Mouse (Mus musculus) adrenal gland, postnatal 10 days (tissue): Measurements from ENCODE around the gene Flg. TPM values are rescaled to one million over a fixed set of nuclear protein-coding genes. Genes with fewer than 3 reads are reported as not detected.

Source experiments
- DNase-seq: peaks from one replicate; pipeline ENCODE4 v3.0.0; 2021; ENCODE audit warnings: mixed read lengths
- long read RNA-seq, 2 experiments: library from polyadenylated mRNA; stranded (forward); transcript quantifications; one replicate each; pipeline ENCODE4 v2.0.0; 2021
- total RNA-seq, 2 experiments: library from RNA; stranded (reverse); gene quantifications; 2 replicates each; pipeline ENCODE4 v1.2.3; 2021

Gene Flg
- not detected for total RNA-seq
- long read RNA-seq, experiment 1, result 0 reads
- long read RNA-seq, experiment 2, result 0 reads

GRCm38 (mm10) chr3:93273223-93273622 lies at the start of gene Flg:
Flg (plus strand) TSS chr3:93273523.
- DNase-seq, result no peak

- no peak for DNase-seq
Observed at GRCm38 (mm10) chr3:93297542-93297941, 24.2 kb downstream of the Flg start.

GRCm38 (mm10) chr3:93299832-93300231 lies 26.5 kb downstream of the Flg start:
- no peak for DNase-seq

- DNase-seq, result no peak
Observed at GRCm38 (mm10) chr3:93301896-93302295, 28.6 kb downstream of the Flg start.

- DNase-seq, result no peak
Observed at GRCm38 (mm10) chr3:93306142-93306541, 32.8 kb downstream of the Flg start.

- DNase-seq, result no peak
Observed at GRCm38 (mm10) chr3:93311371-93311770, 38.0 kb downstream of the Flg start.

- no peak for DNase-seq
Observed at GRCm38 (mm10) chr3:93314388-93314787, 41.1 kb downstream of the Flg start.

- DNase-seq, result no peak
Observed at GRCm38 (mm10) chr3:93319449-93319848, 46.1 kb downstream of the Flg start, which contains the start of gene Hrnr. Hrnr (plus strand) TSS chr3:93319749.

- no peak for DNase-seq
Observed at GRCm38 (mm10) chr3:93337749-93338148, 64.4 kb downstream of the Flg start.

GRCm38 (mm10) chr3:93340021-93340420 lies 66.7 kb downstream of the Flg start:
- DNase-seq, result no peak

Other genes with a start within 250 kb of the Flg start
- not detected for gene Gm4858, start 204.7 kb upstream of the Flg start, total RNA-seq
- not detected for gene Crnn, start 128.7 kb upstream of the Flg start, total RNA-seq
- not detected for gene Flg2, start 76.2 kb upstream of the Flg start, total RNA-seq
- not detected for gene Hrnr, start 46.2 kb downstream of the Flg start, total RNA-seq
- gene Rptn, start 120.2 kb downstream of the Flg start, total RNA-seq, result not detected
- gene Tchh, start 168.8 kb downstream of the Flg start, total RNA-seq, result under 1 TPM; 0.24 TPM
- not detected for gene Tchhl1, start 195.2 kb downstream of the Flg start, total RNA-seq
- gene S100a11, start 247.0 kb downstream of the Flg start, total RNA-seq, result 100 to 1,000 TPM; 210 to 249 TPM